In genomic region chr4:66617101-66617500, GRCm38 (mm10) we compare ENCODE assay signal across 24 mouse cellular contexts.
DNase-seq lines count a peak whose midpoint lies in the region; ATAC-seq and TF ChIP-seq lines count a peak whose summit lies in the region.
"Had no signal": no experiment of that assay in that cellular context is flagged by ENCODE, and none has a peak within 500 bp of the region (broad histone marks: within the 10 kb centered on the region; RNA-seq: fewer than 3 reads in every experiment).

No protein-coding gene starts in this region.

- H3K4me3 ChIP-seq in heart, embryonic 10.5 days: no peak overlapping the region
- no peak overlapping the region for H3K4me3 ChIP-seq in lung, embryonic 16.5 days (ENCODE audit: low read length)
- no peak overlapping the region for H3K4me3 ChIP-seq in lung, postnatal 0 days (ENCODE audit: low read depth, low read length)
- H3K4me3 ChIP-seq: embryonic facial prominence, embryonic 12.5 days; erythroblast, embryonic 14.5 days; forebrain, embryonic 10.5 days; gastrocnemius, adult 2 months; heart, embryonic 13.5 days; hindbrain, embryonic 12.5 days had no signal

- no peaks in the 10 kb centered on the region for H3K36me3 ChIP-seq in heart, embryonic 10.5 days
- no peaks in the 10 kb centered on the region for H3K36me3 ChIP-seq in lung, embryonic 16.5 days (ENCODE audit: control insufficient read depth, insufficient read depth, low read length)
- H3K36me3 ChIP-seq in lung, postnatal 0 days (ENCODE audit: insufficient read depth, low read length): no peaks in the 10 kb centered on the region
- H3K36me3 ChIP-seq: embryonic facial prominence, embryonic 12.5 days; forebrain, embryonic 10.5 days; heart, embryonic 13.5 days; hindbrain, embryonic 12.5 days had no signal

- TF ChIP-seq CTCF in lung, postnatal 0 days (IDR thresholded peaks at IDR 0.05): no peak
- no peak for TF ChIP-seq CTCF in Patski (IDR thresholded peaks at IDR 0.05)

- no peak overlapping the region for H3K9ac ChIP-seq in lung, embryonic 16.5 days (ENCODE audit: low read length)
- H3K9ac ChIP-seq in lung, postnatal 0 days (replicated peaks; ENCODE audit: low read depth): no peak overlapping the region
- H3K9ac ChIP-seq: embryonic facial prominence, embryonic 12.5 days; heart, embryonic 13.5 days; hindbrain, embryonic 12.5 days had no signal

- no peaks in the 10 kb centered on the region for H3K9me3 ChIP-seq in heart, embryonic 10.5 days
- H3K9me3 ChIP-seq in lung, embryonic 16.5 days (ENCODE audit: control insufficient read depth, low read length): no peaks in the 10 kb centered on the region
- no peaks in the 10 kb centered on the region for H3K9me3 ChIP-seq in lung, postnatal 0 days (ENCODE audit: low read length)
- H3K9me3 ChIP-seq: embryonic facial prominence, embryonic 12.5 days; forebrain, embryonic 10.5 days; heart, embryonic 13.5 days; hindbrain, embryonic 12.5 days had no signal

- CTCF ChIA-PET in Patski (lab: Charles Lee): no interaction called here

- peak; percentile 51; the same call in 1 of the 2 replicates for ATAC-seq in lung, embryonic 16.5 days (ENCODE audit: low read depth)
- ATAC-seq in lung, postnatal 0 days: no peak
- ATAC-seq in Patski: peak; percentile 54
- ATAC-seq: forebrain, embryonic 14.5 days; hindbrain, embryonic 16.5 days; inflammation-experienced regulatory T-cells, adult 6 months; intestine, postnatal 0 days had no signal

- TF ChIP-seq EP300 in lung, postnatal 0 days (IDR thresholded peaks at IDR 0.05): no peak

- H3K27ac ChIP-seq in heart, embryonic 10.5 days: no peak overlapping the region
- no peak overlapping the region for H3K27ac ChIP-seq in lung, embryonic 16.5 days (ENCODE audit: low read length)
- H3K27ac ChIP-seq in lung, postnatal 0 days (ENCODE audit: low read length): no peak overlapping the region
- H3K27ac ChIP-seq: embryonic facial prominence, embryonic 12.5 days; forebrain, embryonic 10.5 days; gastrocnemius, adult 2 months; heart, embryonic 13.5 days; hindbrain, embryonic 12.5 days had no signal

- H3K4me1 ChIP-seq in heart, embryonic 10.5 days: no peaks in the 10 kb centered on the region
- peaks cover 8% of the 10 kb centered on the region for H3K4me1 ChIP-seq in lung, embryonic 16.5 days (replicated peaks; ENCODE audit: control insufficient read depth, insufficient read depth, low read length)
- no peaks in the 10 kb centered on the region for H3K4me1 ChIP-seq in lung, postnatal 0 days (ENCODE audit: insufficient read depth, low read depth, low read length)
- H3K4me1 ChIP-seq: embryonic facial prominence, embryonic 12.5 days; forebrain, embryonic 10.5 days; hindbrain, embryonic 12.5 days had no signal

- in situ Hi-C loops in Patski (cut with MboI; ENCODE audit: low pct_unique_long_range_greater_than_20kb): no loop called here

- WGBS in heart, embryonic 10.5 days: 66% methylated on average over 4 of the region's 4 CpGs
- WGBS in lung, embryonic 16.5 days: 55% methylated on average over 4 of the region's 4 CpGs
- 55% methylated on average over 4 of the region's 4 CpGs for WGBS in lung, postnatal 0 days

- POLR2A ChIA-PET in Patski (lab: Charles Lee): no interaction called here

- H3K4me2 ChIP-seq in lung, embryonic 16.5 days (ENCODE audit: low read depth, low read length): no peak overlapping the region
- H3K4me2 ChIP-seq in lung, postnatal 0 days (replicated peaks; ENCODE audit: low read depth, low read length): no peak overlapping the region
- H3K4me2 ChIP-seq: embryonic facial prominence, embryonic 12.5 days; heart, embryonic 13.5 days; hindbrain, embryonic 12.5 days had no signal

- DNase-seq in heart, adult 18-20 months: peak; percentile 1
- no peak for DNase-seq in heart, embryonic 10.5 days (ENCODE audit: low spot score)
- DNase-seq in lung, postnatal 0 days (ENCODE audit: low spot score): no peak
- DNase-seq in Patski (ENCODE audit: low read depth, low spot score): no peak
- DNase-seq in skeletal muscle tissue, adult 2 months (ENCODE audit: low read depth, low spot score): peak; percentile 33
- DNase-seq in cerebellum, postnatal 10 days: no peak
- DNase-seq in thymus, postnatal 36 days: no peak
- DNase-seq: adrenal gland, postnatal 10 days; cerebellum, adult 11 months; cerebellum, adult 9-10 months; cerebellum, postnatal 36 days; gastrocnemius, adult 2 months; gastrocnemius, postnatal 25 days; heart, postnatal 4 days had no signal

- H3K27me3 ChIP-seq in heart, embryonic 10.5 days (ENCODE audit: insufficient read depth, poor library complexity, severe bottlenecking): no peaks in the 10 kb centered on the region
- H3K27me3 ChIP-seq in lung, embryonic 16.5 days (ENCODE audit: control insufficient read depth, insufficient read depth, low read depth, low read length): no peaks in the 10 kb centered on the region
- no peaks in the 10 kb centered on the region for H3K27me3 ChIP-seq in lung, postnatal 0 days (replicated peaks; ENCODE audit: insufficient read depth, low read length)
- H3K27me3 ChIP-seq in Patski: no peaks in the 10 kb centered on the region
- H3K27me3 ChIP-seq: embryonic facial prominence, embryonic 12.5 days; heart, embryonic 13.5 days; hindbrain, embryonic 12.5 days had no signal

Comparison
In these comparisons a context has a peak if more than half of its experiments do, and no peak if none do; other contexts are left out.
1. DNase-seq: peak in heart, adult 18-20 months (2 of 2) and skeletal muscle tissue, adult 2 months (single experiment); none in heart, embryonic 10.5 days (single experiment), lung, postnatal 0 days (single experiment), Patski (single experiment), cerebellum, postnatal 10 days (0 of 2) and thymus, postnatal 36 days (0 of 2).